Mouse (Mus musculus): ENCODE data around the gene Krtap29-1.

GRCm38 (mm10) chr11:99988530-99988929 lies 9.7 kb upstream of the Krtap29-1 start:
- TF ChIP-seq GATA1 (IDR thresholded peaks at IDR 0.05; ENCODE audit: borderline replicate concordance, low read length) (no peak), FLI1 (IDR thresholded peaks at IDR 0.05; ENCODE audit: low read length) (no peak)

All from megakaryocyte, embryonic 14.5 days (primary cell).